Mouse (Mus musculus): ENCODE measurements around the gene Xpo6. TPM values are rescaled to one million over a fixed set of nuclear protein-coding genes. Genes with fewer than 3 reads are reported as not detected.

The Xpo6 gene
- polyA plus RNA-seq, 1 experiment = 149 TPM

DNA sequence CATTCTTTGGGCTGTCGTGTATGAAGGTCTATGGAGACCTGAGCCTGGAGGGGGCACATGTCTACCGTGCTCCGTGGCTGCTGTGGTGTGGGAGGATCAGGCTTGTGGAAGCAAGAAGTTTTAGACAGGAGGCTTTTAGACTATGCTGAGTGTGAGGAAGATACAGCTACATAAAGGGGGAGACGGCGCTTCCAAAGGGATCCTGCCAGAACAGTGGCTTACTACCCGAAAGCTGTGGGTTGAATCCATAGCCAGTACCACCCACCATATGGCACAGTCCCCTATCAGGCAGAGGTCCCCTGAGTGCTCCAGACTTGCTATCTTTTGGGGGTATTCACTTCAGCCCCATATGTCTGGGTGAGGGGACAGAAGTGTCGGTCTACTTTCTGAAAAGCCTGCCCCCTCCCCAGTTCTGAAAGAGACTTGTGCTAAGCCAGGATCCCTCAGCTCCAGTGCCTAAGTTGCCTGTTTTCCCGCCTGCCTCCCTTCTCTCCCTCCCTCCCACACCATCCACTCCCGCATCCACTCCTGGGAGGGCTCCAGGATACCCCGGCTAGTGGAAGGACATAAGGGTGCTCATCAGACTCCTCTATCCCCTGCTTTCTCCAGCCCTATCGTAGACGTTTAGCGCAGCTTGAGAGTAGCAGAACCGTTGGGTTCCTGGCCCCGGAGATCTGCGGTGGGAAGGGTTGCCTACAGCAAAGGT is 119.2 kb downstream of the Xpo6 start:
- Histone ChIP-seq H3K4me1 (ENCODE audit: control insufficient read depth, insufficient read depth, low read length) (peaks cover 3% of the 10 kb centered on the region; the same call in 1 of the 2 replicates), H3K4me3 (ENCODE audit: insufficient read depth, low read length) (peak overlapping the region; percentile 61), H3K27ac (ENCODE audit: insufficient read depth, low read length) (peak overlapping the region; percentile 77; the same call in 1 of the 2 replicates)
- TF ChIP-seq POLR2A (IDR thresholded peaks at IDR 0.05; ENCODE audit: extremely low read depth, insufficient read depth, low read length) (no peak), CTCF (IDR thresholded peaks at IDR 0.05; ENCODE audit: extremely low read depth, insufficient read depth, low read length) (no peak)

DNA sequence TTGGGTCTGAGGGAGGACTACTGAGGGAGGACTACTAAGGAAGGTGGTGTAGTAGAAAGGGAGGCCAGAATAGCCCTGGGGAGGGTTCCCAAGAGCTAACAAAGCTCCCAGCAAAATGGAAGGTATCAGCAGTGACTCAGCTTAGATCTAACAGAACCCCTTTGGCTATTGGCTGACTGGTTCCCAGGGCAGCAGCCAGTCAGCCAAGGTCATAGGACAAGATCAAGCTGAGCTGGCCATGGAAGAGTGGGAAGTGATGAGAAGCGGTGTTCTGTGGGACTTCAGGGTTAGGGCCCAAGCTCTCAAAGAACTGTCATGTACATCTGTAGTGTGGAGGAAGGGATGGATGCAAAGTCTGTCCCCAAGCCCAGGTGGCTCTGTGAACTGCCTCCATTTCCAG is 123.4 kb downstream of the Xpo6 start:
- H3K4me1 ChIP-seq (ENCODE audit: control insufficient read depth, insufficient read depth, low read length) = no peaks in the 10 kb centered on the region
- no peak overlapping the region for H3K4me3 ChIP-seq (ENCODE audit: insufficient read depth, low read length)
- TF ChIP-seq POLR2A (IDR thresholded peaks at IDR 0.05; ENCODE audit: extremely low read depth, insufficient read depth, low read length) (no peak), CTCF (IDR thresholded peaks at IDR 0.05; ENCODE audit: extremely low read depth, insufficient read depth, low read length) (no peak)
- H3K27ac ChIP-seq (ENCODE audit: insufficient read depth, low read length) = no peak overlapping the region

DNA sequence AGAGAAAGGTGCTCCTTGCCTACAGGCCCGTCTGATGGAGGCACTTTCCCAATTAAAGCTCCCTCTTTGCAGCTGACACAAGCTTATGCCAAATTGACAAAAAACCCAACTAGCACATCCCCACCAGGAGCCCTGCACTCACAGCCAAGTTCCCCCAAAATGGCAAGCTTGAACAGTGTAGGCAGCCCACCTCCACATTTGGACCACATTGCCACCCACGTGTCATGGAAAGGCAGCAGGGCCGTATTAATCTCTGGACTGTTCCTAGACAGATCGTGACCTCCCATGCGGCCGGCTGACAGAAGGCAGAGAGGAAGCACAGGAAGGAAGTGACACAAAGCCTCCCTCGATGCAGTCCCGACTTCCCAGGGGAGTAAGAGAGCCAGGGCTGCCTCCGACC is 125.2 kb downstream of the Xpo6 start:
- no peak for TF ChIP-seq POLR2A (IDR thresholded peaks at IDR 0.05; ENCODE audit: extremely low read depth, insufficient read depth, low read length)
- TF ChIP-seq CTCF (IDR thresholded peaks at IDR 0.05; ENCODE audit: extremely low read depth, insufficient read depth, low read length) = no peak

DNA sequence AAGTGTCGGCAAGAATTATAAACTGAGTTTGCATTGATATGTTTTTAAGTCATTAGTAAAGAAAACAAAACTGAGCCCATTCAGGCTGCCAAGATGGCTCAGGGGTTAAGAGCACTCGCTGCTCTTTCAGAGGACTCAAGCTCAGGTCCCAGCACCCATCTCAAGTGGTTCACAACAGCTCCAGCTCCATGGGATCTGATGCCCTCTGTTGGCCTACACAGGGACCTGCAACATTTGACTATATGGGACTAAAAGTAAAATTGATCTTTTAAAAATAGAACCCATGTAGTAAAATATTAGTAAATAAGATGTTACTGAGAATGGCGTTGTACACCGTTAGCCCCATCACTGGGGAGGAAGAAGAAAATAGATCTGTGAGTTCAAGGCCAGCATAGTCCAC is 130.0 kb downstream of the Xpo6 start:
- Histone ChIP-seq H3K27ac (ENCODE audit: insufficient read depth, low read length) (no peak overlapping the region), H3K4me3 (ENCODE audit: insufficient read depth, low read length) (no peak overlapping the region), H3K4me1 (ENCODE audit: control insufficient read depth, insufficient read depth, low read length) (peaks cover 4% of the 10 kb centered on the region)

More for the DNA sequence above, 125.2 kb downstream of the Xpo6 start:
- no peak overlapping the region for H3K4me3 ChIP-seq (ENCODE audit: insufficient read depth, low read length)
- no peaks in the 10 kb centered on the region for H3K4me1 ChIP-seq (ENCODE audit: control insufficient read depth, insufficient read depth, low read length)
- no peak overlapping the region for H3K27ac ChIP-seq (ENCODE audit: insufficient read depth, low read length)

DNA sequence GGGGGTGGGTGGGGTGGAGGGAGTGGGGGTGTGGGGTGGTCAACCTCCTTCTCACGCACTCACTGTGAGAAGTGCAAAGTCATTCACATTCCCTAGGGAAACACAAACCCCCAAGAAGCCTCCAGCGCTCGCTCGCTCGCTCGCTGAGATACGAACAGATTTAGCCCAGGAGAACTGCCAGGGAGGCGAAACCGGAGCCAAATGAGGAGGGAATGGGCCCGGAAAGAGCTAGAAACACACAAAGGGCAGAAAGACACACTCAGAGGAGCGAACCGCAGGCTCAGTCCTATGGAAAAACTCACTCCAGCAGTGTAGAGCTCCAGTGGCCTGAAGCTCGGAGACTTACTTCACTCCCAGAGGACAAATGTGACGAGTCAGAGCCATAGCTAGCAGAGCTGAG is 133.5 kb downstream of the Xpo6 start:
- TF ChIP-seq CTCF (IDR thresholded peaks at IDR 0.05; ENCODE audit: extremely low read depth, insufficient read depth, low read length) (no peak), POLR2A (IDR thresholded peaks at IDR 0.05; ENCODE audit: extremely low read depth, insufficient read depth, low read length) (no peak)
- no peak overlapping the region for H3K4me3 ChIP-seq (ENCODE audit: insufficient read depth, low read length)
- H3K4me1 ChIP-seq (ENCODE audit: control insufficient read depth, insufficient read depth, low read length) = peaks cover 4% of the 10 kb centered on the region
- no peak overlapping the region for H3K27ac ChIP-seq (ENCODE audit: insufficient read depth, low read length)

More for the DNA sequence above, 130.0 kb downstream of the Xpo6 start:
- TF ChIP-seq CTCF (IDR thresholded peaks at IDR 0.05; ENCODE audit: extremely low read depth, insufficient read depth, low read length) (no peak), POLR2A (IDR thresholded peaks at IDR 0.05; ENCODE audit: extremely low read depth, insufficient read depth, low read length) (no peak)

DNA sequence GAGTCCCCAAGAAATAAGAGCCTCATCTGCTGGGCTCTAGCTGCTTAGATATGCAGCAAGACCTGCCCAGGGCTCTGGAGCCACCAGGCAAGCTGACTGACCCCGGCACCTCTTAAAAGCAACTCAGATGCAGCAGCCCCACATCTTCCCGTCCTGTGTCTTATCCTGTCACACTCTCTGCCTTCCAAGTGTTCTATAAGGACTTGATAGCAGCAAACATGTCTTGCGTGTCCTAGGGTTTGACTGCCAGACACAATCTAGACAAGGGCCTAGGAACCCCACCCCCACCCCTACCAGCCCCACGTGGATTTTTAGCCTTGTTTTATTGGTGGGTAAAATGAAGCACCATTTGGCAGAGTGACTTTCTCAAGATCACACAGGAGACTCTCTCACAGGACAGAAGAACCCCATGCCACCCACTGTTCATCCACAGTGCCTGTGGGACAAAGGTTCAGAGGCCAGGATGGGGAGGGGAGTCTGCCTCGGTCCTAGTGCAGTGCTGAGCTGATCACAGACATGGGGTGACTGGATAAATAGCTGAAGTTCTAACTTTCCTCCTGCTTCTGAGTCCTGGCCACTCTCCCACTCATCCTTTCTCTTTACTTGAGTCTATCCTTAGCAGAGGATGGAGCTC is 134.9 kb downstream of the Xpo6 start:
- TF ChIP-seq POLR2A (IDR thresholded peaks at IDR 0.05; ENCODE audit: extremely low read depth, insufficient read depth, low read length) (no peak), CTCF (IDR thresholded peaks at IDR 0.05; ENCODE audit: extremely low read depth, insufficient read depth, low read length) (no peak)
- H3K4me3 ChIP-seq (ENCODE audit: insufficient read depth, low read length) = no peak overlapping the region
- peaks cover 4% of the 10 kb centered on the region for H3K4me1 ChIP-seq (ENCODE audit: control insufficient read depth, insufficient read depth, low read length)

DNA sequence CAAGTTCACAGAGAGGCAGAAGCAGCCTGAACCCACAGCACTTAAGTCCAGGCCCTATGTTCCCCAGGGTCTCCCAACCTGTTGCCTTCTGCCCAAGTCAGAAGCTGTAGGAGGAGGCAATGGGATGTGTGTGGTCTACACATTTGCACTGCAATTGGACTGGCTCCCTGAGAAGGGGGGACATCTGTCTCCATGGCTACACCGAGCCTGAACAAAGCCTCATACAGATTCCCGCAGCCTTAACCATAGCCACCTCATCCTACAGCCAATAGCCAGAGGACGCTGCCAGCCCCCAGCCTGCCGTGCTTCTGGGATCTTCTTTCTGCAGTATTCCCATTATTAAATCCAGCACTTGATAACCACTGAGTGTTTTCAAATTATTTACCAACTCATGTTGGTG is 138.1 kb downstream of the Xpo6 start:
- no peak overlapping the region for H3K27ac ChIP-seq (ENCODE audit: insufficient read depth, low read length)
- no peak for TF ChIP-seq POLR2A (IDR thresholded peaks at IDR 0.05; ENCODE audit: extremely low read depth, insufficient read depth, low read length)
- TF ChIP-seq CTCF (IDR thresholded peaks at IDR 0.05; ENCODE audit: extremely low read depth, insufficient read depth, low read length) = no peak
- no peak overlapping the region for H3K4me3 ChIP-seq (ENCODE audit: insufficient read depth, low read length)
- peaks cover 4% of the 10 kb centered on the region for H3K4me1 ChIP-seq (ENCODE audit: control insufficient read depth, insufficient read depth, low read length)

More for the DNA sequence above, 134.9 kb downstream of the Xpo6 start:
- no peak overlapping the region for H3K27ac ChIP-seq (ENCODE audit: insufficient read depth, low read length)

DNA sequence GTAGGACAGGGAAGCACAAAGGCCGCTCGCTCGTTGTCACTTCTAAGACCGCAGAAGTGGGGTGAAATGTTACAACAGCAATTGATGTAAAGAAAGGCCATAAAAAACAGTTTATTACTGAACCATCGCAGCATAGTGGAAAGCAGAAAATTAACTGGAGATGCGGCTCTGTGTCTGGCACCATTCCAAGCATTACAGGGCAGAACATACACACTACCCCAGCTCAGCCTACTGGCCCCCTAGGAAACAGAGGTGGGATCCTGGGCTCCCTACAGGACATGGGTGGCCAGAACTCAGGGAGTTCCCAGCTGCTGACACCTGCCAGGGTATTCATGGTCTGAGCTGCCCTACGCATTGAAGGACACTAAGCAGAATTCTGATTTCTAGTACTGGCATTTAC is 141.4 kb downstream of the Xpo6 start:
- TF ChIP-seq CTCF (IDR thresholded peaks at IDR 0.05; ENCODE audit: extremely low read depth, insufficient read depth, low read length) (no peak), POLR2A (IDR thresholded peaks at IDR 0.05; ENCODE audit: extremely low read depth, insufficient read depth, low read length) (no peak)
- H3K4me3 ChIP-seq (ENCODE audit: insufficient read depth, low read length) = no peak overlapping the region
- H3K4me1 ChIP-seq (ENCODE audit: control insufficient read depth, insufficient read depth, low read length) = no peaks in the 10 kb centered on the region
- H3K27ac ChIP-seq (ENCODE audit: insufficient read depth, low read length) = no peak overlapping the region

DNA sequence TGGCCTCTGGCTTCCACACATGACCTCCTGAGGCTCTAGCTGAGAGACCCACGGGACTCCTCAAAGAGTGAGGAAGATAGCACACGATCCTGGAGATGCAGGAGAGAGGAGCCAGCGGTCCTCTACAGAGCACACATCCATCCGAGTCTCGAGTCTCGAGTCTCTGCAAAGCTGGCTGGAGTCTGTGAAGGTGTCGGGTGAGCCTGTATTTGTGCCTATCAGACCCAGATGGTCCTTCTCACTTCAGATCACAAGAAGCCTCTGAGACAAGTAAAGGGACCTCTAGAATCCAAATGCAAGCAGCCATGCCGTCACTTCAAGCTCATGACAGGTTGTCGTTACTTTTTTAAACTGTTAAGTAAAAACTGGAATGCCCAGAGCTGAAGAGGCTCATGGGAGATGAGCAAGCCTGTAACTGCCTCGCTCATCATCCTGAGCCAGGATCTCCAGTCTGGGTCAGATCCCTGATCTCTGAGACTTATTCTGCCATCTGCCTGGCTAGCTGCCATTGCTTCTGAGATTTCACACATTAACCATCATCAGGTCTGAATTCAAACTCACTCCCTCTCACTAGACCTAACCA is 142.9 kb downstream of the Xpo6 start:
- no peaks in the 10 kb centered on the region for H3K4me1 ChIP-seq (ENCODE audit: control insufficient read depth, insufficient read depth, low read length)
- no peak overlapping the region for H3K27ac ChIP-seq (ENCODE audit: insufficient read depth, low read length)
- TF ChIP-seq POLR2A (IDR thresholded peaks at IDR 0.05; ENCODE audit: extremely low read depth, insufficient read depth, low read length) (no peak), CTCF (IDR thresholded peaks at IDR 0.05; ENCODE audit: extremely low read depth, insufficient read depth, low read length) (no peak)
- no peak overlapping the region for H3K4me3 ChIP-seq (ENCODE audit: insufficient read depth, low read length)
